Mouse (Mus musculus): Measurements from ENCODE around the gene Tns4.

GRCm38 (mm10) chr11:99111155-99111554, 22.0 kb upstream of the Tns4 start:
- TF ChIP-seq POLR2A (IDR thresholded peaks at IDR 0.05; ENCODE audit: extremely low read depth, insufficient read depth, low read length) (no peak), CTCF (IDR thresholded peaks at IDR 0.05; ENCODE audit: extremely low read depth, insufficient read depth, low read length) (no peak)
